Mouse (Mus musculus) thymus, postnatal 4 days (tissue): ENCODE results near the gene Fam90a1a.
"Not testable (repeated sequence)": the region's sequence is repeated elsewhere in the genome, so short reads cannot be mapped to it uniquely, and the experiment has no call there.

Experiments used
- DNase-seq: peaks from one replicate; pipeline ENCODE4 v3.0.0; 2021

The Fam90a1a gene

GRCm38 (mm10) chr8:21958414-21958813 lies at the start of gene Fam90a1a:
Fam90a1a (plus strand) TSS chr8:21958714.
- DNase-seq = no peak

- no peak for DNase-seq
Measured at GRCm38 (mm10) chr8:21911931-21912330, 46.6 kb upstream of the Fam90a1a start.

- no peak for DNase-seq
Measured at GRCm38 (mm10) chr8:21912554-21912953, 46.0 kb upstream of the Fam90a1a start.

- no peak for DNase-seq
Measured at GRCm38 (mm10) chr8:21915625-21916024, 42.9 kb upstream of the Fam90a1a start.

- not testable (repeated sequence) for DNase-seq
Measured at GRCm38 (mm10) chr8:21930754-21931153, 27.8 kb upstream of the Fam90a1a start.

GRCm38 (mm10) chr8:21932610-21933009 lies 25.9 kb upstream of the Fam90a1a start, which contains the start of gene Defb15:
Defb15 (minus strand) TSS chr8:21932710.
- no peak for DNase-seq

- DNase-seq = not testable (repeated sequence)
Measured at GRCm38 (mm10) chr8:21938052-21938451, 20.5 kb upstream of the Fam90a1a start, which contains the start of gene Defb35. Defb35 (plus strand) TSS chr8:21938352.

GRCm38 (mm10) chr8:21946462-21946861 lies 12.1 kb upstream of the Fam90a1a start, which contains the start of gene Defb13:
Defb13 (plus strand) TSS chr8:21946762.
- DNase-seq = no peak

- no peak for DNase-seq
Measured at GRCm38 (mm10) chr8:21947311-21948017, 11.1 kb upstream of the Fam90a1a start.

- DNase-seq = peak; percentile 52
Measured at GRCm38 (mm10) chr8:21955321-21955720, 3.2 kb upstream of the Fam90a1a start.

GRCm38 (mm10) chr8:21956336-21956735 lies 2.2 kb upstream of the Fam90a1a start:
- DNase-seq = no peak

GRCm38 (mm10) chr8:21966646-21967045 lies 8.1 kb downstream of the Fam90a1a start:
- no peak for DNase-seq

GRCm38 (mm10) chr8:21969475-21969874 lies 11.0 kb downstream of the Fam90a1a start, which contains the start of gene Ccdc70:
Ccdc70 (plus strand) TSS chr8:21969775.
- DNase-seq = no peak

- no peak for DNase-seq
Measured at GRCm38 (mm10) chr8:21978193-21978592, 19.7 kb downstream of the Fam90a1a start.

GRCm38 (mm10) chr8:21981664-21982337 lies 23.3 kb downstream of the Fam90a1a start:
- no peak for DNase-seq

GRCm38 (mm10) chr8:21992184-21992583 lies 33.7 kb downstream of the Fam90a1a start:
- DNase-seq = peak; percentile 17

GRCm38 (mm10) chr8:21995181-21995580 lies 36.7 kb downstream of the Fam90a1a start:
- DNase-seq = no peak

GRCm38 (mm10) chr8:22004750-22005522 lies 46.4 kb downstream of the Fam90a1a start:
- DNase-seq = no peak

GRCm38 (mm10) chr8:22006423-22006822 lies 47.9 kb downstream of the Fam90a1a start:
- no peak for DNase-seq

- DNase-seq = no peak
Measured at GRCm38 (mm10) chr8:22009403-22009802, 50.9 kb downstream of the Fam90a1a start.

GRCm38 (mm10) chr8:22013034-22013707 lies 54.7 kb downstream of the Fam90a1a start:
- DNase-seq = no peak
